Mouse (Mus musculus) layer of hippocampus, postnatal 10 days (tissue): Measurements from ENCODE around the gene Opn5. TPM values are rescaled to one million over a fixed set of nuclear protein-coding genes. Genes with fewer than 3 reads are reported as not detected.
A peak's percentile ranks its signal among the peaks of the same experiment; 100 is the strongest.

Experiments used
- DNase-seq, 2 experiments: peaks; one replicate each; pipeline ENCODE4 v3.0.0; 2021; ENCODE audit warnings: low spot score in 2 of 2
- long read RNA-seq: library from polyadenylated mRNA; stranded (forward); transcript quantifications from one replicate; pipeline ENCODE4 v2.0.0, GENCODE M21; 2023
- total RNA-seq, 2 experiments: library from RNA; stranded (reverse); gene quantifications; 2 replicates each; pipeline ENCODE4 v1.2.3; 2021

Opn5 gene
- not detected for total RNA-seq
- long read RNA-seq = 0 reads

DNA sequence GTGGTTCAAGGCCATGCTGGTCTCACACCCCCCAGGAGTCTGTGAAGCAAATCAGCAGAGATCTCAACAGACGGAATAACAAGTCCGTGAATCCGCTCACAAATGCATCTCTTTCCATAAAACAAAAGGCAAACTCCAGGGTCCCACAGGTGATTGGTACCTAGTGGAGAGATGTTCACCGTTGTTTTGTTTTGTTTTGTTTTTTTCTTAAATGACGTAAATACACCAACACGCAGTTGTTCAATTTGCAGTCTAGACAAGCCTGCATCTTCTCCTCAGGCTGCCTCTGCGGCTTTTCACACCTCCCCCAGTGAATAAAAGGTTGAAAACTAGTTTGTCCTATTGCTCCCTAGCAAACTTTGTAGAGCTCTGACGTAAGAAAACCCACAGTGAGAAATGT lies at the start of gene Opn5:
Gene Opn5, minus strand, starts transcription at position 101 of the 400 bp plus-strand sequence.
- no peak for DNase-seq

DNA sequence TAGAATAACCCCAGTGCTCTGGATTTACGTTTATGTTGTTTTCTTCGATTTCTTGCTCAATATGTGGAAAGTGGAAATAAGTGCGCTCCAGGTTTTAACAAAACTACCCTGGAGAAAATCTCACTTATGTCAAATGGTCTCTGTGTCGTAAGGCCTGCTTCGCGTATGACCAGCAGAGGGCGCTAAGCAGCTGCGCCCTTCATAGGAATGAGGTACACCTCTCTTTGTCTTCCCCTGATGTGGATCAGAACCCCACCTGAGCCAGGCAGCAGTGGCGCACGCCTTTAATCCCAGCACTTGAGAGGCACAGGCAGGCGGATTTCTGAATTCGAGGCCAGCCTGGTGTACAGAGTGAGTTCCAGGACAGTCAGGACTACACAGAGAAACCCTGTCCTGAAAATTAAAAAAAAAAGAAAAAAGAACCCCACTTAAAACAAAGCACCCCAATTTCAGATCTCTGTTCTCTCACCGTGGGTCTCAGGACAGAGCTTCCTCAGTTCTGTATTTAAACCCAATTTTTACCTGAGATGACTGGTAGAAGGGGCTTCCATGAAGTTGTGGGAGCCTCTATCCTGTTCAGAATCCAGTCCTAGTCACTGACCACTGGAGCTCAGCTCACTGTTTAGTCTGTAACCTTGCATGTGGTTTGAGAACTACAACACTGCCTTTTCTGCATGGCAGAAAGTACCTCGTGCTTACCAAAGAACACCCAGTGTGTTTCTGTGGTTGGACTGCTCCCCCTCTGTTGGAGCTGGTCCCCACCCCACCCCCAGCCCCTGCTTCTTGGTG lies 47.6 kb upstream of the Opn5 start:
- DNase-seq = peak; percentile 17 to 38

DNA sequence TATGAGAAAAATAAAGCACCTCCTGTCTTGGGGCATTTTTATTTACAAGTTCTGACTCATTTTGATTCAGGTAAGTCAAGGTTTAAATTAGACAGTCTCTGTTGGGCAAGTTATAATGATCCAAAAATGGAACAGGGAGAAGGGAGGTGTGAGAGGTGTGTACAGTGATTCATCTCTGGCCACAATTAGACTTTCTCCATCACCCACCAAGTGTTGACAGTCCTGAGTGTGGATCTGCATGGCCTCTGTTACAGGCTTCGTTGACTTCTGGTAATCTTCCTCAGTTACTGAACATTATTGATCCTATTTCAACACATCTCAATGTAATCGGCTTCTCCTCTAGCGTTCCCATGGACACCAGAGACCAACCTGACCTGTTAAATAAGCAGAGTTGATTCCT lies 32.2 kb upstream of the Opn5 start:
- no peak for DNase-seq

DNA sequence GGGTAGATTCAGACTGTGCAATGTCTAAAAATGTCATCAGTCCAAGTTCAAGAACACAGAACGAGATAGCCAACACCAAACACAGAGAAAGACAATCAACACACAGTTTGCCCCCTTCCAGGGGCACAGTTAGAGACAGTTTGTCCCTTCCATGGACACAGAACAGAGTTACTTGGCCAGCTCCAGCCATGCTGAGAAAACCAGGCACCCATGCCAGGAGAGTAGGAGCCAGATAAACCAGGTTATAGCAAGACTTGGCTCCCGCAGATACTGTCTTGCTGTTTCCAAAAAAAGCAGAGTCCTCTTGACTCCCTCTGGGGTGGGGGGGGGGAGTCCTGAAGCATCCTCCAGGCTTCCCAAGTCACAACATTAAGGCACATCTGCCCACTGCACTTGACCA lies 19.0 kb upstream of the Opn5 start:
- DNase-seq = no peak

DNA sequence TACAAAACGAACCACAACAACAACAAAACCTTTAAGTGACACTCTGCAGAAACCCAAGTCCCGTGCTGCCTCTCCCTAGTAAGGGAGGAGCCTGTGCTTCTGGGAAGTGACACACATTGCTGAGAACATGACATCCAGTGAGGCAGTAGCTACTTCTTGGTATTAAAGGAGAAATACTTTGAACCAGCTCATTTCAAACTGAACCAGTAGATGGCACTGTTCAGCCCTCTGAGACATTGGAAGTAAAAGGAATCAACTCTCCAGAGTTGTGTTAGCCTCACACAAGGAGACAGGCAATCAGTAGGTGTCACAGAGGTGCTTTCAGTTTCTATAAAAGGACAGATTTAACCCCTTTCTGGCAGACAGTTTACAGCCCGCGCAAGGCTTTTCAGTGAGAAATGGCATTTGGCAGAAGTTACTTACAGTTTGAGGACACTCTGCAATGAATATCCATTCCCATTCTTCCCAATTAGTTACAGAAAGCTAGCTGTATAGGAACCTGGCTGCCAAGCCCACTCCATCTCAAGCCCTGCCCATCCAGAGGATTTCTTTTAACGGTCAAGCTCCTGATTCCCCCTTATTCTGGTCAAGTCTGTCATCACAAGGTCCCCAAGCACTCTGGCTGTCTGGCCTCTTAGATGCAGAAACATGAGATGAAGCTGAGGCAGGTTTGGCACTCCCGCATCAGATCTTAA lies 2.0 kb upstream of the Opn5 start:
- DNase-seq = peak; percentile 55 to 63

DNA sequence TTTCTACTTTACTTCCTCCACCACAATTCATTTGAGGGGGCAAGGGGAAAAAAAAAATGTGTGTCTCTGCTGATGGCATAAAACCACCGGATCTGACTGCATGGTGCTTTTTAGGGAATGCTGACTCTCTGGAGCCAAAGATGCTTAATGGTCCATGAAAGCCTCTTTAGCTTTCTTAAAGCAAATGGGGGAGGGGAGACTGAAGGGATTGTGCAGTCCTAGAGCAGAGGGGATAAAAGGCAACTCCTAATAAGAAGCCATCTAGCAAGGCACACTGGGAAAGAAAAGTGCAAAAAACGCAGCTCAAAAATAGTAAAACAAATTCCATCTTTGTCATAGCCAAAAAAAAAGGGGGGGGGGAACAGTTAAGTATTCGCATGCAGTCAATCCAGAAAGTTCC lies 2.9 kb downstream of the Opn5 start:
- DNase-seq = no peak

DNA sequence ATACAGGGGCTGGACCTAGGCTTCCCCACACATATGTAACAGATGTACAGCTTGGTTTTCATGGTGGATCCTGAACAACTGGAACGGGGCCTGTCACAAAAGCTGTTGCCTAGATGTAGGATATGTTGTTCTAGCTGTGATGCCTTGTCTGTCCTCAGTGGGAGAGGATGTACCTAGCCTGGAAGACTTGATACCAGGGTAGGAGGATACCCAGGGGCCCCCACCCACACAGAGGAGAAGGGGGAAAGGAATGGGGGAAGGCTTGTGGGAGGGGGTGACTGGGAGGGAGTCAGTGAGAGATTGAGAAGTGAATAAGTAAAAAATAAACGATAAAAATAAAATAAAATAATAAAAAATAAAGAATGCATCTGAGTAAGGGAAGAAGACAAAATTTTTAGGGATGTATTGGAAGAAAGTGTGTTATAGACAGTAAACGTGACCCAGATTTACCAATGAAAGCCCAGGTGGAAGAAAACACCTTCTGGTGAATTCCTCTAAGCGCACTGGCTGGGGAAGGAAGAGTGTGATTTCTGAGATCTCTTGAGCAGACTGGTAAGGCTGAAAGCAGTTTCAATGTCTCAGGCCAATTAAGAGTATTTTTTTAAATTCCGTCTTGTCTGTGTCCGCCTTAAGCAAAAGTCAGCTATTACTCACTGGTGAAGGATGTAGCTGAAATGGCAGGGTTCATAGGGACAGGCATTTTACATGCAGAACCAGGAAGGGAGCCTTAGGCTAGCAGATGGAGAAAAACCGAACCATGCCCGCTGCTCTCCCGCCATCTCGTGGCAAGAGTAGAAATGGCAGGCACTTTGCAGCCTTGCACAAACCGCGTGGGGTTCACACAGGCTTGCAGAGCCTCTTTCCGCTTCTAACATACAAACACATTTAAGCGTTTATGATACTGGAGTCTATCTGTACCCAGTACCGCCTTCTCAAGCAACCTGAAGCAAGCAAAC lies 8.1 kb downstream of the Opn5 start:
- DNase-seq = peak; percentile 92 to 93

DNA sequence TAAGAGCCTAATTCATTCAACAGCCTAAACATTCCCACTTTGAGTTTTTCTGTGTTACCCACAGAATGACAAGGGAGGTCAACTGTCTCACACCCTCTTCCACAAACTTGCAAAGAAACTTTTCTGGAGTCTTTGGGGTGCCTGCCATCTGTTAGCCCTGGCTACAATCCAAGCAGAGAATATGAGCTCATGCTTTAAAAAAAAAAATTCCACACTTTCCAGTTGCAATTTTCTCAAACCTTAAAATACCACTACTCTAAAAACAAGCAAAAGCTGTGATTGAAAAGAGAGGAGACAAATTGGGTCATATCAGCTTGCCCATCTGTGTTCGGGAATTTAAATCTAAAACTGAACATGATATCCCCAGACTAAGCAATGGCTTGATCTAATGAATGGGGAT lies 24.7 kb downstream of the Opn5 start:
- DNase-seq = no peak

DNA sequence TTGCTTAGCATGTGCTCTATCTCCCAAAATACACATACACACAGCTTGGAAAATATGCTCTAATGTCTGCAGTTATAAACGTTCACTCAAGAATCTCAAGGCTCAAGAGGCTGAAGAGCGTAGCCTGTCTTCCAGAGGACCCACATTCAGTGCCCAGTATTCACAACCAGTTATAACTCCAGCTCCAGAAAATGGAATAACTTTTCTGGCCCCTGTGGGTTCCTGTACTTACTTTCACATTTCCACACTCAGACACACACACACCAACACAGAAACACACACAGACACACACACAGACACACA lies 28.2 kb downstream of the Opn5 start:
- no peak for DNase-seq

DNA sequence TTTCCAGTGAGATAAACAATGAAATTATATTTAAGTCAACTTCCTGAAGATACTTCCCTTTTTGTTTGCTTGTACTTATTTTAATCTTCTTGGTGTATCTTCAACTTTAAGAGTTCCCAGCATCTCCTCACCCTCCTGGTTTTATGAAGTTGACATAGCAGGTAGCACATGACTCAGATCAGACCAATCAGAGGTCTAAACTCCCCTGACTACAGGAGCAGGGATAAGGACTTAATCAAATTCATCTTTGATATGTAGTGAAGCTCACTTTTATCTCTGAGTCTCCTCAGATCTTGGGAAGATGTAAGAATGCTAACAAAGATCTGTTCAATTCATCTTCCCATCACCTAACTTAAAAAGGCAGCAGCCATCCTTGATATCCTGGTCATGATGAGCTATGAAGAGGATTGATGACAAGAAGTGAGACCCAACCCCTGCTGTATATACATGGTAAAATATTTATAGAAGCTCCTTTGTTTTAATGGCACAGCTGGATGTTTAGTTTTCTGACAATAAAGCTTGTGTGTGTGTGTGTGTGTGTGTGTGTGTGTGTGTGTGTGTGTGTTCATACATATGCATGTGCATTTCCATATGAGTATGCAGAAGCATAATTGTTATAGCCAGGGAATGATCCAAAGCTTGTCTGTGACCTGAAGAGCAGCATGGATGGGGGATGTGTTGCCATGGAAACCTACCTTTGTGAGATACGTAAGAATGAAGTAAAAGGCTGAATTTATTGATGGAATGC lies 28.7 kb downstream of the Opn5 start:
- DNase-seq = no peak

DNA sequence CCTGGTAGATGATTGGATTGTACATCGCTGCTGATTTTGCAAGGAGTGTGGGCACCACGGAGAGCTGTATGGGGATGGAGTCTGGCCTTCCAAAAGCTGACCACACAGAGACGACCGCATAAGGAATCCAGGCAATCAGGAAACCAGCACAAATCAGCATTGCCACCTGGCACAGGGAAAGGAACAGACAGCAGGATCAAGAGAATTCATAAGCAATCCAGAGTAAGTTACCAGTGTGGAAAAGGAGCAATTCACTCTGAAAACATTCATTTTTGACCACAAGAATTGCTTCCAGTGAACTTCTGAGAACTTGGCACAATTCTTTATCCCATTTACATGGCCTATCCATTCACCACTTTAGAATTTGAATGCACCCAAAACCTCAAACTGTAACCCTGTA lies 30.6 kb downstream of the Opn5 start:
- no peak for DNase-seq

DNA sequence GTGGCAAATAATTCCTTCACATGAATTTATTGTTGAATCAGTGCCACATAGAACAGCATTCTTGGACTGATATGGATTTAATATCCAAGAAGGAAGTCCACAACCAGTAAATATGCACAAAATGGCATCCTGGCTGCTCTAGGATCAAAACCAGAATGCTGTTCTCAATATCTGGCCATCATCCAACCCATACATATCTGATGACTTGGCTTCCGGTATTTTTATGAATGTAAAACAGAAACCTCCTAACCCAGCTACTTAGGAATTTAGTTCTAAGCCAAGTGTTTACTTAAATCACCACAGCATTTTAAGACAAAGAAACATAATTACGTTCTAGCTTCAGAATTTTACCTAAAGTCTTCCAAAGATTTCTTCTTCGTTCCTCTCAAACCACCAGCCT lies 31.0 kb downstream of the Opn5 start:
- DNase-seq = no peak

DNA sequence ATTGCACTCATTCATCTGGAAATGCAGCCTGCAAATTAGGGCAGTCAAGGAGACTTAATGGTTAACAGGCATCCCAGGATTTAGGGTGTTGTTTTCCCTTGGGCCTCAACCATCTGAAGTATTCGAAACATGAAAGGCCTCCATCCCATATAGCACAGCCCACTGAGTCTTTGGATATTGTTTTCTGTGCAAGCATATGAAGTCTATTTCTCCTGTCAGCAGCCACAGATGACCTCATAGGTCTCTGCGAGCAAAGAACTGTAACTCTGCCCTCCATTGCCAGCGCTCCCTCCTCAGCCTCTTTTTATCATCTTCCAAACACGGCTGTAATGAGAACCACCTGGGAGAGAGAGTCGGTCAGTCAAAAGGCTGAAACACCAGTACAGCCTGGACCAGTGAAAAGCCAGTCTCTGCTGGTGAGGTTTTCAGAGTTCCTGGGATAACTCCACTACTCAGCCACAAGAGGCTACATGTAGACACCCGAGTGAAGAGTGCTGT lies 34.5 kb downstream of the Opn5 start:
- no peak for DNase-seq

DNA sequence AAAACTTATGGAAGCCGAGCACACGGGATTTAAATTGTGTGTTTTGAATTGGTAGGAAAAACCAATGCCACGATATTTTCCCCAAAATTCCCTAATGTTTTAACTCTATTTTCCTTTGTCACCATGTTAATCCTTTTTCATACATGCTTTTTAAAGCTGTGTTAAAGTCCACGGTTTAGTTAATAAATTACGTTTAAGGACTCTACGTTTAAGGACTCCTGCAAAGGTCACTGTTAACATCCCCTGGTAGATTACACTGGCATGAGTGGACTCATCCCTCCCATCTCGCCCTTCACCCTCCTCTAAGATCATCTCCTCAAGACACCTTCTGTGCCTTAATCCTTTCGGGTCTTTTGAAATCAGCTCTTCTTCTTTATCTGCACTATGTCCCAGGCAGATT lies 37.4 kb downstream of the Opn5 start:
- DNase-seq = no peak

DNA sequence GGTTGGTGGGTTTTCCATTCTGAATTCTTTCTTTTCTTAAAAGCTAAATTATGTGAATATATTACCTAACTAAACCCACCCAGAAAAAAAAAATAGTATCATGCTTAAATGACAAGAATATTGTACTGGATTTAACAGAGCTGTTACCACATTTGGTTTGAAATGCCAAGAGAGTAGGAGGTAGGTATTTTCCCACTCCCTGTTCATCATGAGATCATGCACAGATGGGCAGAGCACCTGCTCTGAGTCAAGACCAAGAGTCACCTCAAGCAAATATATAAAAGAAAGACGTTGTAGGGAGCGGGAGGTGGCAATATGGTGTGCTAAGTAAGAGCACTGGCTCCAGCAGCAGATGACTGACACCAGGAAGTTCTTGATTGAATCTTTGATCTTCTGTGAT lies 61.6 kb downstream of the Opn5 start:
- DNase-seq = no peak

DNA sequence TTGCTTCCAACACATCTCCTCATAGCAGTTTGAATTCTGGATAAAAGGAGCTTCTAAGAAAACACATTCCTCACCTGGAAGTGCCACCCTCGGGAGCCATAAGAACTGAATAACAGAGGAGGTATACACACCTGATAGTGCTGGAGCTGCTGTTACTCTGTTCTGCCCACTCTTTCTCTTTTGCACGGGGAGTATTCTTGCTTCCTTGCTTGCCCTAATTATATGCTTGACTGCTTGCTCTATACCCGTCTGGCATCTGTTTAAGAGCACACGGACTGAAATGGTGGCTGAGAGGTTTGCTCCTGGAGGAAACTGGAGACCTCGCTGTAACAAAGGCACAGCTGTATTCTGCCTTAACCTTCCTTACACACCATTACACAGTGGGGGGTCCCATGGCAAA lies 81.0 kb downstream of the Opn5 start:
- DNase-seq = no peak

DNA sequence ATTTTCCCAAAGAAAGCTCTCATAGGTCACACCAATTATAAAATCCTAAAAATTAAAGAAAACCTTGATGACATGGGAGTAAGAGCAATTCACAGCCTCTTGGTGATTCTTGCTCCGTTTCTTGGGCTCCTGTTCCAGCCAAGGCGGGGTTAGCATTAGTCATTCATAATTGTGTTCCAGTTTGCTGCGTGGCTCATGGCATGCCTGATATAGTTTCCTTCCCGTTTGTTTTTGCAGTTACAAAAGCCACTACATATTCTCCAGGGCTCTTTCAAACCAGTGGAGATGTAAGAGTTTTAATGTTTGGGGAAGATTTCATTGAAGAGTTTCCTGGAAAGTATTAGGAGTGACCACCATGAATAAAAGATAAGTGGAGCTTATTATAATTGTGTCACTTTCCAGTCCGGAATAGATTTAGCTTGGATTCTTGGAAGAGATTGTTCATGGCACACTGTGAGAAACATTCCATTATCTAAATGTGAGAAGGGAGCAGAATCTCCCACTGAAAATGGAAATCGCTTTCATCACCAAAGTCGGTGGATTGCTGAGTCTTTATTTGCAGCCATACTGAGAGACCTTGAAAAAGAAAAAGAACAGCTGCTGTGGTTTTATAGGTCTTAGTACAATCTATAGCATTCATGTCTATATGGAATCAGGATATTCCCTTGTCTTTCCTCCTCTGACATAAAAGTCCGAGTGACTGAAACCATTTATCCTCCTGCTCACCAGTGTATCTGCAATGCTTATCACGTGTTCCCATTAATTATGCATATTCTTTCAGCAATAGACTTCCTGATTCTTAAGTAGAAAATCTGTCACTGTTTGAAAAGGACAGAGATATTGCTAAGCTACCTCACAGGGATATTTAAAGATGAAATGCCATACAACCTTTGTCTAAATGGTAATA lies 101.6 kb downstream of the Opn5 start:
- no peak for DNase-seq
